In the genomic region with DNA sequence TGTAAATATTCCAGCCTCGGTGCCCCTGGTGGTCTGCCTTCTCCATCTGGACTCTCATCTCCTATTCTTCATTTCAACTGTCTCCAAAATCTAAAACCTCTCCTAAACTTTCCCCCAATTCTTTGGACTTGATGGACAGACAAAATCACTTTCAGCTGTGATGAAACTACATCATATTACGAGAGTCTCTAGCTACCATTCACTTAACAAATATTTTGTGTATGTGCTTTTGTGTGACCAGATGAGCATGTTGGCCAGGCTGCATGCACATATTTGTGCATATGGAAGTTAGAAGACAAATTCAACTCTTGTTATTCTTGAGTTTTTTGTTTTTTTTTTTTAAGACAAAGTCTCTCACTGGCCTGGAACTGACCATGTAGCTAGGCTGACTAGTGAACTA, we compare ENCODE assay signal across 32 mouse cellular contexts.
"Had no signal": no experiment of that assay in that cellular context is flagged by ENCODE, and none has a peak within 500 bp of the region (broad histone marks: within the 10 kb centered on the region; RNA-seq: fewer than 3 reads in every experiment).

No protein-coding gene starts in this region.

- H3K4me3 ChIP-seq: limb, embryonic 10.5 days; limb, embryonic 12.5 days; limb, embryonic 13.5 days; limb, embryonic 15.5 days; liver, embryonic 12.5 days; liver, embryonic 13.5 days; liver, embryonic 15.5 days; lung, embryonic 15.5 days; megakaryocyte, embryonic 14.5 days; midbrain, embryonic 10.5 days; midbrain, embryonic 12.5 days; midbrain, embryonic 13.5 days; midbrain, embryonic 15.5 days; myocyte; neural tube, embryonic 12.5 days had no signal

- H3K4me1 ChIP-seq: limb, embryonic 15.5 days; liver, embryonic 12.5 days; liver, embryonic 13.5 days; liver, embryonic 15.5 days; lung, embryonic 15.5 days; megakaryocyte, embryonic 14.5 days; midbrain, embryonic 10.5 days; midbrain, embryonic 12.5 days; midbrain, embryonic 13.5 days; midbrain, embryonic 15.5 days had no signal

- H3K36me3 ChIP-seq: limb, embryonic 10.5 days; limb, embryonic 12.5 days; limb, embryonic 13.5 days; limb, embryonic 15.5 days; liver, embryonic 12.5 days; liver, embryonic 13.5 days; liver, embryonic 15.5 days; lung, embryonic 15.5 days; midbrain, embryonic 10.5 days; midbrain, embryonic 12.5 days; midbrain, embryonic 13.5 days; midbrain, embryonic 15.5 days; neural tube, embryonic 12.5 days had no signal

- H3K9ac ChIP-seq: limb, embryonic 12.5 days; limb, embryonic 13.5 days; limb, embryonic 15.5 days; liver, embryonic 12.5 days; liver, embryonic 13.5 days; liver, embryonic 14.5 days; liver, embryonic 15.5 days; liver, postnatal 0 days; lung, embryonic 14.5 days; lung, embryonic 15.5 days; midbrain, embryonic 12.5 days; midbrain, embryonic 13.5 days; midbrain, embryonic 15.5 days; neural tube, embryonic 12.5 days had no signal

- H3K4me2 ChIP-seq: limb, embryonic 12.5 days; limb, embryonic 13.5 days; limb, embryonic 15.5 days; liver, embryonic 11.5 days; liver, embryonic 12.5 days; liver, embryonic 13.5 days; liver, embryonic 15.5 days; lung, embryonic 14.5 days; lung, embryonic 15.5 days; midbrain, embryonic 11.5 days; midbrain, embryonic 12.5 days; midbrain, embryonic 13.5 days; midbrain, embryonic 15.5 days; neural tube, embryonic 12.5 days had no signal

- H3K9me3 ChIP-seq: limb, embryonic 10.5 days; limb, embryonic 13.5 days; limb, embryonic 15.5 days; liver, embryonic 12.5 days; liver, embryonic 13.5 days; liver, embryonic 15.5 days; lung, embryonic 15.5 days; midbrain, embryonic 10.5 days; midbrain, embryonic 12.5 days; midbrain, embryonic 13.5 days; midbrain, embryonic 15.5 days; neural tube, embryonic 12.5 days had no signal

- H3K27ac ChIP-seq: limb, embryonic 10.5 days; limb, embryonic 12.5 days; limb, embryonic 13.5 days; limb, embryonic 15.5 days; liver, embryonic 12.5 days; liver, embryonic 13.5 days; liver, embryonic 14.5 days; liver, embryonic 15.5 days; lung, embryonic 15.5 days; macrophage; midbrain, embryonic 10.5 days; midbrain, embryonic 12.5 days; midbrain, embryonic 13.5 days; midbrain, embryonic 15.5 days; neural tube, embryonic 12.5 days had no signal

- DNase-seq: left cerebral cortex, postnatal 4 days; liver; liver, embryonic 13.5 days; liver, postnatal 0 days; lung, adult 18-20 months; lung, adult 2 months; lung, embryonic 14.5 days; lung, postnatal 10 days; lung, postnatal 14 days; lung, postnatal 36 days; lung, postnatal 4 days; midbrain, embryonic 14.5 days had no signal

- H3K27me3 ChIP-seq: limb, embryonic 12.5 days; limb, embryonic 13.5 days; limb, embryonic 15.5 days; liver, embryonic 12.5 days; liver, embryonic 13.5 days; liver, embryonic 15.5 days; lung, embryonic 15.5 days; megakaryocyte, embryonic 14.5 days; midbrain, embryonic 12.5 days; midbrain, embryonic 13.5 days; midbrain, embryonic 15.5 days; neural tube, embryonic 12.5 days had no signal

- ATAC-seq: liver, embryonic 12.5 days; liver, postnatal 0 days; lung, postnatal 0 days; midbrain, embryonic 13.5 days; midbrain, embryonic 15.5 days; midbrain, embryonic 16.5 days had no signal
